29 mouse cellular contexts compared by ENCODE assay signal in genomic region chr8:95983690-95984089, GRCm38 (mm10).
"Had no signal": no experiment of that assay in that cellular context is flagged by ENCODE, and none has a peak within 500 bp of the region (broad histone marks: within the 10 kb centered on the region; RNA-seq: fewer than 3 reads in every experiment).

No protein-coding gene starts in this region.

- H3K27ac ChIP-seq: limb, embryonic 10.5 days; limb, embryonic 12.5 days; limb, embryonic 13.5 days; limb, embryonic 15.5 days; liver, embryonic 12.5 days; liver, embryonic 13.5 days; liver, embryonic 14.5 days; liver, embryonic 15.5 days; lung, embryonic 15.5 days; macrophage; midbrain, embryonic 10.5 days; midbrain, embryonic 12.5 days; midbrain, embryonic 13.5 days; midbrain, embryonic 15.5 days; neural tube, embryonic 12.5 days had no signal

- H3K9ac ChIP-seq: limb, embryonic 12.5 days; limb, embryonic 13.5 days; limb, embryonic 15.5 days; liver, embryonic 12.5 days; liver, embryonic 13.5 days; liver, embryonic 14.5 days; liver, embryonic 15.5 days; liver, postnatal 0 days; lung, embryonic 14.5 days; lung, embryonic 15.5 days; midbrain, embryonic 12.5 days; midbrain, embryonic 13.5 days; midbrain, embryonic 15.5 days; neural tube, embryonic 12.5 days had no signal

- ATAC-seq: liver, embryonic 12.5 days; liver, postnatal 0 days; lung, postnatal 0 days; midbrain, embryonic 13.5 days; midbrain, embryonic 15.5 days; midbrain, embryonic 16.5 days had no signal

- H3K36me3 ChIP-seq: limb, embryonic 10.5 days; limb, embryonic 12.5 days; limb, embryonic 13.5 days; limb, embryonic 15.5 days; liver, embryonic 12.5 days; liver, embryonic 13.5 days; liver, embryonic 15.5 days; lung, embryonic 15.5 days; midbrain, embryonic 10.5 days; midbrain, embryonic 12.5 days; midbrain, embryonic 13.5 days; midbrain, embryonic 15.5 days; neural tube, embryonic 12.5 days had no signal

- H3K27me3 ChIP-seq: liver, embryonic 12.5 days; liver, embryonic 13.5 days; liver, embryonic 15.5 days; lung, embryonic 15.5 days; megakaryocyte, embryonic 14.5 days; midbrain, embryonic 13.5 days; midbrain, embryonic 15.5 days; neural tube, embryonic 12.5 days had no signal

- H3K4me1 ChIP-seq: limb, embryonic 12.5 days; limb, embryonic 13.5 days; limb, embryonic 15.5 days; liver, embryonic 12.5 days; liver, embryonic 13.5 days; liver, embryonic 15.5 days; lung, embryonic 15.5 days; megakaryocyte, embryonic 14.5 days had no signal

- DNase-seq: left cerebral cortex, postnatal 4 days; liver; liver, embryonic 13.5 days; liver, postnatal 0 days; lung, adult 18-20 months; lung, adult 2 months; lung, embryonic 14.5 days; lung, postnatal 10 days; lung, postnatal 14 days; lung, postnatal 36 days; midbrain, embryonic 14.5 days had no signal

- H3K4me3 ChIP-seq: limb, embryonic 10.5 days; limb, embryonic 12.5 days; limb, embryonic 13.5 days; limb, embryonic 15.5 days; liver, embryonic 12.5 days; liver, embryonic 13.5 days; liver, embryonic 15.5 days; lung, embryonic 15.5 days; megakaryocyte, embryonic 14.5 days; midbrain, embryonic 10.5 days; midbrain, embryonic 12.5 days; midbrain, embryonic 13.5 days; midbrain, embryonic 15.5 days; myocyte; neural tube, embryonic 12.5 days had no signal

- H3K9me3 ChIP-seq: limb, embryonic 10.5 days; limb, embryonic 12.5 days; limb, embryonic 13.5 days; limb, embryonic 15.5 days; liver, embryonic 12.5 days; liver, embryonic 13.5 days; liver, embryonic 15.5 days; lung, embryonic 15.5 days; megakaryocyte, embryonic 14.5 days; midbrain, embryonic 10.5 days; midbrain, embryonic 12.5 days; midbrain, embryonic 13.5 days; midbrain, embryonic 15.5 days; neural tube, embryonic 12.5 days had no signal
